Mouse (Mus musculus) hindlimb bud, embryonic 11.5 days (tissue): ENCODE results near the gene Cadm2.

ENCODE experiments used
- DNase-seq: peaks from one replicate; pipeline ENCODE4 v3.0.0-alpha.2; 2012; ENCODE audit warnings: low read depth, low spot score; ENCODE audit errors: extremely low spot score

Gene Cadm2

GRCm38 (mm10) chr16:67175386-67175785, 445.3 kb downstream of the Cadm2 start:
- DNase-seq = no peak

- no peak for DNase-seq
These were observed 458.4 kb downstream of the Cadm2 start for GRCm38 (mm10) chr16:67162211-67162790.

- no peak for DNase-seq
These were observed 495.9 kb downstream of the Cadm2 start for GRCm38 (mm10) chr16:67124811-67125210.

- no peak for DNase-seq
These were observed 498.2 kb downstream of the Cadm2 start for GRCm38 (mm10) chr16:67122532-67122931.

GRCm38 (mm10) chr16:67121781-67122180, 498.9 kb downstream of the Cadm2 start:
- no peak for DNase-seq

GRCm38 (mm10) chr16:67106478-67107061, 514.1 kb downstream of the Cadm2 start:
- no peak for DNase-seq

- DNase-seq = no peak
These were observed 524.0 kb downstream of the Cadm2 start for GRCm38 (mm10) chr16:67096706-67097105.

- DNase-seq = no peak
These were observed 524.8 kb downstream of the Cadm2 start for GRCm38 (mm10) chr16:67095916-67096315.

- no peak for DNase-seq
These were observed 531.0 kb downstream of the Cadm2 start for GRCm38 (mm10) chr16:67089747-67090146.

- no peak for DNase-seq
These were observed 541.4 kb downstream of the Cadm2 start for GRCm38 (mm10) chr16:67079318-67079717.

GRCm38 (mm10) chr16:67076169-67076895, 544.4 kb downstream of the Cadm2 start:
- no peak for DNase-seq

- no peak for DNase-seq
These were observed 552.2 kb downstream of the Cadm2 start for GRCm38 (mm10) chr16:67068461-67068860.

GRCm38 (mm10) chr16:67030918-67031317, 589.8 kb downstream of the Cadm2 start:
- DNase-seq = no peak

GRCm38 (mm10) chr16:67019856-67020255, 600.9 kb downstream of the Cadm2 start:
- no peak for DNase-seq

GRCm38 (mm10) chr16:67017710-67018109, 603.0 kb downstream of the Cadm2 start:
- DNase-seq = no peak

- DNase-seq = no peak
These were observed 617.5 kb downstream of the Cadm2 start for GRCm38 (mm10) chr16:67003161-67003560.

GRCm38 (mm10) chr16:67001707-67002106, 619.0 kb downstream of the Cadm2 start:
- no peak for DNase-seq

- no peak for DNase-seq
These were observed 623.2 kb downstream of the Cadm2 start for GRCm38 (mm10) chr16:66997461-66997860.

- DNase-seq = no peak
These were observed 633.0 kb downstream of the Cadm2 start for GRCm38 (mm10) chr16:66987741-66988140.

- DNase-seq = no peak
These were observed 633.8 kb downstream of the Cadm2 start for GRCm38 (mm10) chr16:66986879-66987278.

- no peak for DNase-seq
These were observed 649.8 kb downstream of the Cadm2 start for GRCm38 (mm10) chr16:66970912-66971311.

- DNase-seq = no peak
These were observed 651.1 kb downstream of the Cadm2 start for GRCm38 (mm10) chr16:66969520-66970144.
